Mouse (Mus musculus) liver, embryonic 14.5 days (tissue): Measurements from ENCODE around the gene Tulp2. TPM values are rescaled to one million over a fixed set of nuclear protein-coding genes. Genes with fewer than 3 reads are reported as not detected.
"Not testable (repeated sequence)": the region's sequence is repeated elsewhere in the genome, so short reads cannot be mapped to it uniquely, and the experiment has no call there.

Source experiments
- ATAC-seq: fragments of 200-750 bp; cut with Nextera tagmentation; 2 replicates; pipeline ENCODE4 v1.8.0; 2017; ENCODE audit warnings: moderate number of reproducible peaks, mild to moderate bottlenecking, moderate library complexity; ENCODE audit not compliant: insufficient read depth
- DNase-seq, 3 experiments: peaks; one replicate each; pipeline ENCODE4 v3.0.0-alpha.2; 2012 to 2013; ENCODE audit warnings: low read depth in 3 of 3, low spot score in 3 of 3
- H3K27ac ChIP-seq: fragments of 300-500 bp; sonication (generic); 2 replicates; pipeline ENCODE4 v1.5.1; 2014; ENCODE audit warnings: moderate library complexity, mild to moderate bottlenecking, control low read depth, inconsistent platforms
- H3K27me3 ChIP-seq: fragments of 300-500 bp; sonication (generic); 2 replicates; pipeline ENCODE4 v1.6.1; 2014; ENCODE audit warnings: mild to moderate bottlenecking, low read length, moderate library complexity; ENCODE audit not compliant: control insufficient read depth, insufficient read depth
- H3K36me3 ChIP-seq: fragments of 300-500 bp; sonication (generic); replicated peaks from 2 replicates; pipeline ENCODE4 v1.6.1; 2014; ENCODE audit warnings: low read depth; ENCODE audit not compliant: control insufficient read depth, insufficient read depth
- H3K4me1 ChIP-seq, 2 experiments: fragments of 200-500 bp in 1 of 2; fragments of 300-500 bp in 1 of 2; sonication (generic) in 1 of 2; replicated peaks; 2 replicates each; pipeline ENCODE4 v1.6.1; 2012 to 2014; ENCODE audit warnings: antibody characterized with exemption in 1 of 2, inconsistent platforms in 1 of 2, low read length in 1 of 2; ENCODE audit not compliant: control insufficient read depth in 2 of 2, insufficient read depth in 2 of 2
- H3K4me2 ChIP-seq: fragments of 300-500 bp; sonication (generic); 2 replicates; pipeline ENCODE4 v1.6.1; 2014; ENCODE audit warnings: low read depth, mild to moderate bottlenecking, control low read depth, moderate library complexity
- H3K4me3 ChIP-seq, 2 experiments: fragments of 200-500 bp in 1 of 2; fragments of 300-500 bp in 1 of 2; sonication (generic) in 1 of 2; 2 replicates each; pipeline ENCODE4 v1.5.1; 2012 to 2014; ENCODE audit warnings: low read depth in 2 of 2, low read length in 2 of 2, mild to moderate bottlenecking in 2 of 2, control low read depth in 1 of 2, inconsistent platforms in 1 of 2, moderate library complexity in 1 of 2; ENCODE audit not compliant: insufficient read depth in 1 of 2
- H3K9ac ChIP-seq: fragments of 300-500 bp; sonication (generic); replicated peaks from 2 replicates; pipeline ENCODE4 v1.6.1; 2014; ENCODE audit warnings: mild to moderate bottlenecking, control low read depth, moderate library complexity
- H3K9me3 ChIP-seq: fragments of 300-500 bp; sonication (generic); 2 replicates; pipeline ENCODE4 v1.6.1; 2016; ENCODE audit warnings: low read length, mixed read lengths; ENCODE audit not compliant: control insufficient read depth
- CTCF ChIP-seq: IDR thresholded peaks from 2 replicates; pipeline ENCODE4 v1.5.1; 2016; ENCODE audit warnings: antibody characterized with exemption, low read depth, control low read depth
- EP300 ChIP-seq: IDR thresholded peaks from 2 replicates; pipeline ENCODE4 v1.6.1; 2016; ENCODE audit warnings: antibody characterized with exemption, low read depth
- WGBS: fragments of 180-500 bp; shearing (Covaris S2); extraction: QIAGEN DNeasy Blood & Tissue Kit; methylation state at CpG from one replicate; pipeline ENCODE4 v1.1.7; 2014; ENCODE audit not compliant: insufficient replicate concordance; 5-methylcytosine and 5-hydroxymethylcytosine counted together
- polyA plus RNA-seq, 2 experiments: library from polyadenylated mRNA; depleted of rRNA in 1 of 2; stranded (reverse) in 1 of 2; unstranded in 1 of 2; fragments of >200 nt; fragmentation: Nextera tagmentation in 1 of 2; extraction: Ambion mirVana in 1 of 2; gene quantifications; 2 replicates each; pipeline versions ENCODE4 v1.2.1 to v1.2.3; 2012 to 2014

The Tulp2 gene
- polyA plus RNA-seq, 2 experiments, result 0.13 to 0.47 TPM

DNA sequence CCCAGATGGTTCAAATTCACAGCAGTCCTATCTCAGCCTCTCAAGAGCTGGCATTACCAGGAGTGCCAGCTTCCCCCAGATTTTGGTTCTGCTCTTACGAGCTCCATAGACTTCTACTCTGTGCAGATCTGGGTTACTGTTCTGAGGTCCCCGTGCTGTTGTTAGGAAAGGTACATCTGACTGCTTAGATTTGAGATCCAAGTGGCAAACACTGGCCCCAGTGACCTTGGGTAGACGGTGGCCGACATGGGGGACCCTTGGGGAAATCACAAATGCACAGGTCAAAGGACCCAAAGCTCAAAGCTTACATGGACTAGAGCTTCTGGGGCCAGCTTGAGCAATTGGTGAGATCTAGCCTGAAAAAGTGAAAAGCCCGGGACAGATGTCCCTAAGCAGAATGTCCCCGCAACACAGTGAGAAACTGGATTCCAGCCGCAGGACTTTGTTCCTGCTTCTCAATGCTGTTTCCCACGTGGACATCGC is 24.9 kb upstream of the Tulp2 start:
- 55% methylated on average over 9 of the region's 9 CpGs for WGBS
- H3K27ac ChIP-seq, result peak overlapping the region; percentile 65
- H3K4me1 ChIP-seq, result peaks cover 32% of the 10 kb centered on the region in 2 experiments
- peak overlapping the region; percentile 96 for H3K4me2 ChIP-seq
- peaks cover 20% of the 10 kb centered on the region for H3K36me3 ChIP-seq
- H3K27me3 ChIP-seq, result no peaks in the 10 kb centered on the region
- H3K9me3 ChIP-seq, result no peaks in the 10 kb centered on the region
- ATAC-seq, result no peak
- no peak overlapping the region for H3K9ac ChIP-seq
- peak overlapping the region; percentile 22 to 100; a peak in 3 of 4 replicates for H3K4me3 ChIP-seq
- no peak for DNase-seq
- TF ChIP-seq EP300, result no peak
- TF ChIP-seq CTCF, result no peak

DNA sequence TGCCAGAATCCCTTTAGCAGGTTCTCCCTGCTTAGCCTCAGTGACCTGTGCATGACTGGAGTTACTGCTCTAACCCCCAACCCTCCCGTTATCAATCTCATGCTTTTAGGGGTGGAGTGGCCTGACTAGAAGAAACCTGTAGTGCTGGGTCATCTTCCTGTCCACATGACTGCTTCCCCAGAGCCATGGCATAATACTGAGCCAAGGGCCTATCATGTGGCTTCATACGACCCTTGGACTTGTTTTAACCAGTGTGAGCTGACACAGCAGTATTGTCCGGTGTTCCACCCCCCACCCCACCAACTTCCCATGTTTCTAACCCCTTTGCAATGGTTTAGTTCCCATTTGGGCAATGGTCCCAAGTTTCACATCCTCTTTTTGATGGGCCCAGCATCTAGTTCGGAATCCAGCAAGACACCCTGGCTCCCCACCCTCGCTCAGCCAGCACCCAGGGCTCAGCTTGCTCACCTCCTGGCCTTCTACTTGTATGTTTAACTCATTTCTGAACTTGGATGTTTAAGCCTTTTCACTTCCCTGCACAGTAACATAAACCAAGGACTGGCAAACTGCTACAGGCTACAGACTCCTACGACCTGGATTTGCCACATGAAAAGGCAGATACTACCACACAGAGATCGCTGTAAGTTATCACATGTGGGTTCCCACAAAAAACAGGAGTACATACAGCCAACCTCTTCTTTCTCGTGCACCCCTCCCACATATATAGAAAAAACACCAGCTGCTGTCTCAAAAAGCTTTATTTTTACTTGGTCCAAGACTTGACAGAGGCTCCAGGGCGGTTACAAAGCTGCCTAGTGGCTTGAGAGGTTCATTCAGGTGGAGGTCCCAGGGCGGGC is 24.2 kb upstream of the Tulp2 start:
- Histone ChIP-seq H3K27me3 (no peaks in the 10 kb centered on the region), H3K4me1 (peaks cover 33 to 38% of the 10 kb centered on the region in 2 experiments), H3K4me2 (peak overlapping the region; percentile 96), H3K4me3 (peak overlapping the region; percentile 96 to 100), H3K9me3 (no peaks in the 10 kb centered on the region), H3K9ac (peak overlapping the region; percentile 98), H3K36me3 (peaks cover 25% of the 10 kb centered on the region), H3K27ac (peak overlapping the region; percentile 91)
- ATAC-seq, result peak; percentile 3; the same call in 1 of the 2 replicates
- 40% methylated on average over 9 of the region's 10 CpGs for WGBS
- peak; percentile 52 to 64 (median 60) for DNase-seq
- TF ChIP-seq CTCF (no peak), EP300 (0 out of 2 replicates have a peak, but pooled peaks have one; percentile 2)

DNA sequence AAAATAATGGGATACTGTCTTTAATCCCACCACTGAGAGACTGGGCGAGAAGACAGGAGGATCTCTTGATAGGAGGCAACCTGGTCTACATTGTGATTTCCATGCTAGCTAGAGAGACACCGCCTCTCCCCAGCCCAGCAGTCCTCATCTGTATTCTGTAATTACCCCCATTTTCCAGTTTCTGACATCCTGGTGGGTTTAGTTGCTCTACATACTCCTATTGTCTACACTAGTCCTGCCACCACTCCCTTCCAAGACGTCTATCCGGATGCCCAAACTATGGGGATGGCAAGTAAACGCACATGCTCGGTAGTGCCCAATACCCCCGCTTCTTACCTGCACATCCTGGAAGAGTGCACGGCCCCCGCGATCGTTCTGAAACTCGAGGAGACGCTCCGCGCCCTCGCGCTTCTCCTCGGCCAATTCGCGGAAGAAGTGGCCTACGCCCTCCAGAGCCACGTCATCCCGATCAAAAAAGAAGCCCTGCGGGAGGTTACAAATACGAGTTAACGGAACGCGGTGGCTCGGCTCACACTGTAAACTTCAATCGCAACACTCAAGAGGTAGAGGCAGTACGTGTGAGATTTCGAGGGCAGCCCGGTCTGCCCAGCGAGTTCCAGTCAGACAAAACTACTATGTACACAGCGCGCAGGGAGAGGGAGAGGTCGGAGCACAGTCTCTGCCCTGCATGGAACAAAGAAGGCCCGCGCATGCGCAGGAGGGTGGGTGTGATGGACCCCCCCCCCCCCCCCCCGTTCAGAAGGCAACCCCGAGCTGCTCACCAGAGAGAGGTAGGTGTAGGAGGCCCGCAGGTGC is 22.7 kb upstream of the Tulp2 start:
- peaks cover 33 to 38% of the 10 kb centered on the region in 2 experiments for H3K4me1 ChIP-seq

DNA sequence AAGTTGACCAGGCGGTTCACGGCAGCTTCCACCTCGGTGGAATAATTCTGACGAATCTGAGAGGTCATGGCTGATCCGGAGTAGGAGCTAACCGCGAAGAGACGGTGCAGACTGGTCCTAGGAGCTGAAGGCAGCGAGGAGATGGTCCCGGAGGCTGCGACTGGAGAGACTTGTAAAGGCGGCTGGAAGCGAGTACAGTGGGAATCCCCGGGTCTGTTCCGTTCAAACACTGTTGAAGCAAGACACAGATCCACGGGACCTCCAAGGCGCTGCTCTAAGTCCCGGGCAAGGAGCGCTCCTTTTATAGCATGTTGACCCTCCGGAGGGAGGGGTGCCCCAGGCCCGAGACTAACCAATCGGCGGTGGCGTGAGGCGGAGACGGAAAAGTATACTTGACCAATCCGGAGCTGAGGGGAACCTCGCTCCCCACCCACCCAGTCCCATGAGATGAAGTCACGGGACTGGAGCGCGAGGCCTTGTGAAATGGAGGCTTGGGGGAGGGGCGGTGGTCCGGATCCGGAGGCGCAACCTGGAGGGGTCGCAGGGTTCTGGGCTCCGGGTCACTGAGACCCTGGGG is 22.0 kb upstream of the Tulp2 start, which contains the start of gene Ftl1:
Ftl1 (minus strand) TSS at position 321 of the 577 bp plus-strand sequence.
- under 1% methylated on average over 28 of the region's 37 CpGs for WGBS
- DNase-seq (peak; percentile 97 to 98 (median 98)), ATAC-seq (peak; percentile 86)
- Histone ChIP-seq H3K27ac (peak within 1 kb of the TSS; percentile 98), H3K4me1 (peaks cover 33 to 38% of the 10 kb centered on the region in 2 experiments), H3K4me2 (peak within 1 kb of the TSS; percentile 97), H3K4me3 (peak within 1 kb of the TSS; percentile 96 to 100), H3K9ac (peak within 1 kb of the TSS; percentile 98), H3K36me3 (peaks cover 35% of the 10 kb centered on the region)
- not testable (repeated sequence) for H3K27me3 ChIP-seq, H3K9me3 ChIP-seq

More for the DNA sequence above, 22.7 kb upstream of the Tulp2 start:
- ATAC-seq (peak; percentile 49), DNase-seq (peak in 1 of 3 experiments; percentile 54)
- TF ChIP-seq EP300, result no peak
- no peak for TF ChIP-seq CTCF
- peak overlapping the region; percentile 96 for H3K4me2 ChIP-seq
- 1% methylated on average over 43 of the region's 43 CpGs for WGBS
- H3K27ac ChIP-seq, result peak overlapping the region; percentile 91
- peak overlapping the region; percentile 96 to 100 for H3K4me3 ChIP-seq
- H3K9me3 ChIP-seq, result no peaks in the 10 kb centered on the region
- no peaks in the 10 kb centered on the region for H3K27me3 ChIP-seq
- peaks cover 31% of the 10 kb centered on the region for H3K36me3 ChIP-seq
- peak overlapping the region; percentile 98 for H3K9ac ChIP-seq
